Mouse (Mus musculus): ENCODE data around the gene 4933424G06Rik. TPM values are rescaled to one million over a fixed set of nuclear protein-coding genes. Genes with fewer than 3 reads are reported as not detected.

Gene 4933424G06Rik
- polyA plus RNA-seq, 1 experiment from 2014 or later, result not detected

- Histone ChIP-seq H3K4me3 (ENCODE audit: low read depth, low read length) (no peak overlapping the region), H3K9me3 (ENCODE audit: low read depth, low read length) (no peaks in the 10 kb centered on the region), H3K36me3 (ENCODE audit: insufficient read depth) (no peaks in the 10 kb centered on the region), H3K9ac (no peak overlapping the region), H3K27me3 (ENCODE audit: insufficient read depth, low read length) (no peaks in the 10 kb centered on the region), H3K4me2 (no peak overlapping the region), H3K4me1 (ENCODE audit: insufficient read depth) (no peaks in the 10 kb centered on the region), H3K27ac (ENCODE audit: low read depth) (no peak overlapping the region)
- ATAC-seq (ENCODE audit: insufficient read depth) (no peak), DNase-seq (no peak)
- no peak for TF ChIP-seq CTCF (IDR thresholded peaks at IDR 0.05; ENCODE audit: low read depth)
- whole genome bisulfite sequencing, result 81% methylated on average over 18 of the region's 18 CpGs
These were observed 49.1 kb downstream of the 4933424G06Rik start for GRCm38 (mm10) chr1:36759076-36759475.

- Histone ChIP-seq H3K9ac (no peak overlapping the region), H3K36me3 (ENCODE audit: insufficient read depth) (no peaks in the 10 kb centered on the region), H3K27ac (ENCODE audit: low read depth) (no peak overlapping the region), H3K4me3 (ENCODE audit: low read depth, low read length) (no peak overlapping the region), H3K27me3 (ENCODE audit: insufficient read depth, low read length) (no peaks in the 10 kb centered on the region), H3K4me1 (ENCODE audit: insufficient read depth) (no peaks in the 10 kb centered on the region), H3K4me2 (no peak overlapping the region), H3K9me3 (ENCODE audit: low read depth, low read length) (no peaks in the 10 kb centered on the region)
- DNase-seq, result no peak
- WGBS, result 70% methylated on average over 9 of the region's 9 CpGs
- no peak for TF ChIP-seq CTCF (IDR thresholded peaks at IDR 0.05; ENCODE audit: low read depth)
- ATAC-seq (ENCODE audit: insufficient read depth), result no peak
These were observed 50.5 kb downstream of the 4933424G06Rik start for GRCm38 (mm10) chr1:36760401-36760800.

GRCm38 (mm10) chr1:36761061-36761460 is 51.1 kb downstream of the 4933424G06Rik start:
- H3K9ac ChIP-seq, result no peak overlapping the region
- H3K4me2 ChIP-seq, result no peak overlapping the region
- no peak overlapping the region for H3K27ac ChIP-seq (ENCODE audit: low read depth)
- TF ChIP-seq CTCF (IDR thresholded peaks at IDR 0.05; ENCODE audit: low read depth), result no peak
- H3K9me3 ChIP-seq (ENCODE audit: low read depth, low read length), result no peaks in the 10 kb centered on the region
- no peak overlapping the region for H3K4me3 ChIP-seq (ENCODE audit: low read depth, low read length)
- no peaks in the 10 kb centered on the region for H3K27me3 ChIP-seq (ENCODE audit: insufficient read depth, low read length)
- DNase-seq (no peak), ATAC-seq (ENCODE audit: insufficient read depth) (no peak)
- H3K4me1 ChIP-seq (ENCODE audit: insufficient read depth), result no peaks in the 10 kb centered on the region
- WGBS, result 79% methylated on average over 8 of the region's 8 CpGs
- no peaks in the 10 kb centered on the region for H3K36me3 ChIP-seq (ENCODE audit: insufficient read depth)

GRCm38 (mm10) chr1:36761568-36761967 is 51.6 kb downstream of the 4933424G06Rik start, which contains the start of gene Zap70:
Zap70 (plus strand) TSS chr1:36761798.
- Histone ChIP-seq H3K9ac (no peak within 1 kb of the TSS), H3K36me3 (ENCODE audit: insufficient read depth) (no peaks in the 10 kb centered on the region), H3K4me3 (ENCODE audit: low read depth, low read length) (no peak within 1 kb of the TSS), H3K27ac (ENCODE audit: low read depth) (no peak within 1 kb of the TSS), H3K4me2 (no peak within 1 kb of the TSS), H3K9me3 (ENCODE audit: low read depth, low read length) (no peaks in the 10 kb centered on the region), H3K4me1 (ENCODE audit: insufficient read depth) (no peaks in the 10 kb centered on the region), H3K27me3 (ENCODE audit: insufficient read depth, low read length) (no peaks in the 10 kb centered on the region)
- TF ChIP-seq CTCF (IDR thresholded peaks at IDR 0.05; ENCODE audit: low read depth), result no peak
- no peak for ATAC-seq (ENCODE audit: insufficient read depth)
- no peak for DNase-seq
- 74% methylated on average over 11 of the region's 11 CpGs for WGBS

- Histone ChIP-seq H3K4me1 (ENCODE audit: insufficient read depth) (no peaks in the 10 kb centered on the region), H3K36me3 (ENCODE audit: insufficient read depth) (no peaks in the 10 kb centered on the region), H3K4me2 (no peak overlapping the region), H3K27me3 (ENCODE audit: insufficient read depth, low read length) (peaks cover 11% of the 10 kb centered on the region), H3K9me3 (ENCODE audit: low read depth, low read length) (no peaks in the 10 kb centered on the region), H3K4me3 (ENCODE audit: low read depth, low read length) (no peak overlapping the region), H3K9ac (no peak overlapping the region), H3K27ac (ENCODE audit: low read depth) (no peak overlapping the region)
- ATAC-seq (ENCODE audit: insufficient read depth) (no peak), DNase-seq (no peak)
- 40% methylated on average over 4 of the region's 4 CpGs for WGBS
- TF ChIP-seq CTCF (IDR thresholded peaks at IDR 0.05; ENCODE audit: low read depth), result no peak
These were observed 56.7 kb downstream of the 4933424G06Rik start for GRCm38 (mm10) chr1:36766431-36767205.

GRCm38 (mm10) chr1:36767321-36767720 is 57.4 kb downstream of the 4933424G06Rik start:
- no peak overlapping the region; the same call in 1 of the 2 replicates for H3K4me2 ChIP-seq
- no peak overlapping the region for H3K27ac ChIP-seq (ENCODE audit: low read depth)
- TF ChIP-seq CTCF (IDR thresholded peaks at IDR 0.05; ENCODE audit: low read depth), result no peak
- no peak overlapping the region for H3K9ac ChIP-seq
- no peaks in the 10 kb centered on the region for H3K9me3 ChIP-seq (ENCODE audit: low read depth, low read length)
- ATAC-seq (ENCODE audit: insufficient read depth) (no peak), DNase-seq (peak; percentile 17)
- WGBS, result 18% methylated on average over 10 of the region's 10 CpGs
- peaks cover 11% of the 10 kb centered on the region for H3K27me3 ChIP-seq (ENCODE audit: insufficient read depth, low read length)
- no peaks in the 10 kb centered on the region for H3K4me1 ChIP-seq (ENCODE audit: insufficient read depth)
- no peaks in the 10 kb centered on the region for H3K36me3 ChIP-seq (ENCODE audit: insufficient read depth)
- H3K4me3 ChIP-seq (ENCODE audit: low read depth, low read length), result no peak overlapping the region

- no peak for TF ChIP-seq CTCF (IDR thresholded peaks at IDR 0.05; ENCODE audit: low read depth)
- 71% methylated on average over 5 of the region's 5 CpGs for WGBS
- no peak for DNase-seq
These were observed 58.8 kb downstream of the 4933424G06Rik start for GRCm38 (mm10) chr1:36768786-36769185.

More at GRCm38 (mm10) chr1:36768786-36769185, 58.8 kb downstream of the 4933424G06Rik start:
- ATAC-seq (ENCODE audit: insufficient read depth), result no peak
- no peaks in the 10 kb centered on the region for H3K4me1 ChIP-seq (ENCODE audit: insufficient read depth)
- H3K9me3 ChIP-seq (ENCODE audit: low read depth, low read length), result no peaks in the 10 kb centered on the region
- H3K4me2 ChIP-seq, result no peak overlapping the region
- H3K4me3 ChIP-seq (ENCODE audit: low read depth, low read length), result no peak overlapping the region
- H3K27ac ChIP-seq (ENCODE audit: low read depth), result no peak overlapping the region
- no peak overlapping the region for H3K9ac ChIP-seq
- H3K36me3 ChIP-seq (ENCODE audit: insufficient read depth), result no peaks in the 10 kb centered on the region
- H3K27me3 ChIP-seq (ENCODE audit: insufficient read depth, low read length), result peaks cover 11% of the 10 kb centered on the region

Measured in lung, embryonic 14.5 days (tissue).